Mouse (Mus musculus) stomach, postnatal 0 days (tissue): ENCODE results near the gene Stat1.

Experiments used
- CTCF ChIP-seq: IDR thresholded peaks from 2 replicates; pipeline ENCODE4 v1.5.1; 2016; ENCODE audit warnings: antibody characterized with exemption, low read depth, mild to moderate bottlenecking, moderate library complexity
- EP300 ChIP-seq: optimal IDR thresholded peaks from 2 replicates; pipeline ENCODE3; 2016; ENCODE audit warnings: antibody characterized with exemption

GRCm38 (mm10) chr1:52120191-52120590 is 951 bp downstream of the Stat1 start:
- no peak for TF ChIP-seq CTCF
- no peak for TF ChIP-seq EP300
